Mouse (Mus musculus) neural tube, embryonic 11.5 days (tissue): Measurements from ENCODE around the gene Ngly1. TPM values are rescaled to one million over a fixed set of nuclear protein-coding genes. Genes with fewer than 3 reads are reported as not detected.
A peak's percentile ranks its signal among the peaks of the same experiment; 100 is the strongest.

ENCODE experiments used
- ATAC-seq: fragments of 200-750 bp; cut with Nextera tagmentation; 2 replicates; pipeline ENCODE4 v1.8.0; 2017; ENCODE audit warnings: moderate number of reproducible peaks, mild to moderate bottlenecking, moderate TSS enrichment, moderate library complexity; ENCODE audit not compliant: insufficient read depth, low FRiP score, low TSS enrichment
- DNase-seq: peaks from one replicate; pipeline ENCODE4 v3.0.0-alpha.2; 2015; ENCODE audit warnings: low spot score
- H3K27ac ChIP-seq: fragments of 300-500 bp; sonication (generic); 2 replicates; pipeline ENCODE4 v1.5.1; 2014; ENCODE audit warnings: low read depth, mild to moderate bottlenecking, low read length
- H3K27me3 ChIP-seq: fragments of 300-500 bp; sonication (generic); 2 replicates; pipeline ENCODE4 v1.6.1; 2014; ENCODE audit warnings: mild to moderate bottlenecking, low read length, mixed read lengths; ENCODE audit not compliant: control insufficient read depth, insufficient read depth
- H3K36me3 ChIP-seq: fragments of 300-500 bp; sonication (generic); 2 replicates; pipeline ENCODE4 v1.6.1; 2014; ENCODE audit warnings: mild to moderate bottlenecking, low read length, moderate library complexity, mixed read lengths; ENCODE audit not compliant: control insufficient read depth, insufficient read depth
- H3K4me1 ChIP-seq: fragments of 300-500 bp; sonication (generic); 2 replicates; pipeline ENCODE4 v1.6.1; 2014; ENCODE audit warnings: low read length, mixed read lengths; ENCODE audit not compliant: control insufficient read depth, insufficient read depth
- H3K4me2 ChIP-seq: fragments of 300-500 bp; sonication (generic); 2 replicates; pipeline ENCODE4 v1.6.1; 2014; ENCODE audit warnings: low read depth, mild to moderate bottlenecking, moderate library complexity
- H3K4me3 ChIP-seq: fragments of 300-500 bp; sonication (generic); 2 replicates; pipeline ENCODE4 v1.5.1; 2014; ENCODE audit warnings: low read depth, low read length
- H3K9ac ChIP-seq: fragments of 300-500 bp; sonication (generic); 2 replicates; pipeline ENCODE4 v1.6.1; 2014; ENCODE audit warnings: mild to moderate bottlenecking, low read length
- H3K9me3 ChIP-seq: fragments of 300-500 bp; sonication (generic); 2 replicates; pipeline ENCODE4 v1.6.1; 2016; ENCODE audit warnings: low read length; ENCODE audit not compliant: control insufficient read depth
- WGBS: fragments of 180-500 bp; shearing (Covaris S2); extraction: QIAGEN DNeasy Blood & Tissue Kit; methylation state at CpG from one replicate; pipeline ENCODE4 v1.1.7; 2014; 5-methylcytosine and 5-hydroxymethylcytosine counted together
- polyA plus RNA-seq: library from polyadenylated mRNA; unstranded; fragments of >200 nt; fragmentation: Nextera tagmentation; extraction: Ambion mirVana; gene quantifications from 2 replicates; pipeline ENCODE4 v1.2.1, GENCODE M21; 2014

Ngly1 gene
- polyA plus RNA-seq, 1 experiment from 2014 or later: 20.1 TPM

DNA sequence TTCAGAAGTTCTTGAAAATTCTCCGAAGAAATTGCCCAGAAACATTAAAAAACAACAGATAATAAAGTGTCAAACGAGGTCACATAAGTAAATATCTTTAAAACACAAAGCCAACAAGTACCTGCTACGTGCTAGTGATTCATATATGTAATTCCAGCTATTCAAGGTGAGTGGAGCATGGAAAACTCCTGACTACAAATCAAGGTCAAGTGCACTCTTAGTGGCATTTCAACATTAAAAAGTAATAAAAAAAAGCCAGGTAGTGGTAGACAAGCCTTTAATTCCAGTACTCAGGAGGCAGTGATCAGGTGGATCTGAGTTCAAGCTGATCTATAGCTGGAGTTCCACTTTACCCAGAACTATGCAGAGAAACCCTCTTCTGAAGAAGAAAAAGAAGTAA, 945 bp upstream of the Ngly1 start:
- Histone ChIP-seq H3K36me3 (no peaks in the 10 kb centered on the region), H3K4me2 (no peak overlapping the region), H3K4me1 (no peaks in the 10 kb centered on the region), H3K4me3 (no peak overlapping the region), H3K9ac (no peak overlapping the region), H3K27me3 (no peaks in the 10 kb centered on the region), H3K27ac (no peak overlapping the region), H3K9me3 (no peaks in the 10 kb centered on the region)
- ATAC-seq (no peak), DNase-seq (no peak)
- 70% methylated on average over 3 of the region's 3 CpGs for WGBS

DNA sequence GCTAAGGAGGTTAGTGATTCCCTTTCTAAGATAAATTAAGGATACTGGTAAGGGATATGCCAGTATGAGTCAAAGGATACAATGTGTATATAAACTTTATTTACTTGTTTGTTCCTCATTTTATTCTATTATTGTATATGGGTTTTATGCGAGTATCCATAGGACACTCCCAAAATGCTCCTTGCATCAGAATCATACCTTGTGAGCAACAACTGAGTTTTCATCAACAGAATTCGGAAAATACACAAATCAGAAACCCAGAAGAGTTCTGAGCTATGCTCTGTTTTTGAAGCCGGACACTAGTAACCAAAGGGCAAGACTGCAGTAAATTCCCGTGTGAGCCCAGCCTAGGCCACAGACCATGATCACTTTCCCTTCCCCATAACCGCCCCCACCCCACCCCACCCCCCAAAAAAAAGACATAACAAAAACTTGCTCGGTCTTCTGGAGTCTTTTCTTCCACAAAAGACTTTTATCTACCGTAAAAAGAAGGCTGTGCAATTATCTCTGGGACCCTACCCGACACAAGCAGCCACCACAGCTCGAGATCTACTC, 400 bp upstream of the Ngly1 start:
- peak overlapping the region; percentile 65 for H3K4me3 ChIP-seq
- no peaks in the 10 kb centered on the region for H3K36me3 ChIP-seq
- DNase-seq: no peak
- H3K9me3 ChIP-seq: no peaks in the 10 kb centered on the region
- peak; percentile 35 for ATAC-seq
- 0 out of 2 replicates have a peak overlapping the region, but pooled peaks have one; percentile 75 for H3K27ac ChIP-seq
- no peaks in the 10 kb centered on the region for H3K4me1 ChIP-seq
- 18% methylated on average over 9 of the region's 9 CpGs for WGBS
- peak overlapping the region; percentile 78 for H3K4me2 ChIP-seq
- H3K9ac ChIP-seq: peak overlapping the region; percentile 92
- no peaks in the 10 kb centered on the region for H3K27me3 ChIP-seq

DNA sequence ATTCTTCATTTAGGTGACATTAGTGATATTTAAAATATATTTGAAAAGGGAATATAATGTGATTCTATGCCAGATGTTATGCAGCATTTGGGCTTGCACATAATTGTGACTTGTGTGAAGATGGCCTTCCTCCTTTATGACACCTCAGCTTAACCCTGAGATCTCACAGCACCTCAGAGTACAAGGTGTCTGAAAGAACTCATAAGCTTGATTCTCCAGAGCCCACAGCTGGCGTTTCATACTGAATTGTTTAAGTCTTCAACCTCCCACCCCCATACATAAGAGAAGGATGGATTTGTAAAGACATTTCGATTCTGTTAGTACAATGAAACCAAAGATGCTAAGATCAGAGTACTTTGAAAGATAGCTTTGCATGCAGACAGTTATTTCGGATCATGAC, 1.0 kb downstream of the Ngly1 start:
- Histone ChIP-seq H3K9me3 (no peaks in the 10 kb centered on the region), H3K4me3 (peak overlapping the region; percentile 65), H3K27me3 (no peaks in the 10 kb centered on the region), H3K36me3 (no peaks in the 10 kb centered on the region), H3K4me2 (peak overlapping the region; percentile 78), H3K4me1 (no peaks in the 10 kb centered on the region), H3K9ac (no peak overlapping the region; the same call in 1 of the 2 replicates), H3K27ac (no peak overlapping the region)
- 70% methylated on average over 3 of the region's 3 CpGs for WGBS
- DNase-seq (no peak), ATAC-seq (no peak)

DNA sequence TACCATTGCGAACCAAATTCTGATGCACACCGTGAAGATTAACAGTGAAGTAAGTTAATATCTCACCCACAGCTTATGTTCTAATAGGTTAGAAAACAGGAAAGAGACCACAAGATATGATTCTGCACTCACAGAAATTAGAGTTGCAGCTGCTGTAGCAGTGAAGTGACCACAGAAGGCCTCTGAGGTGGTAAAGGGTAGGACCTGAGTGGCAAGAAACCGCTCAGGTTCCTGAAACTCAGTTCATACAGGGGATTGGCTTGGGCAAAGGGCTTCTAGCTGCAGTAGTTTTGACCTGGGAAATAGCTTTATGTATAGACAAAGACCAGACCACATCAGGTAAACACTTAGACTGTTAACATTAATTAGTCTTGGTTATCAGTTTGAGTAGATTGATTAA, 6.7 kb downstream of the Ngly1 start:
- DNase-seq (no peak), ATAC-seq (no peak)
- H3K4me2 ChIP-seq: no peak overlapping the region
- H3K27me3 ChIP-seq: no peaks in the 10 kb centered on the region
- 93% methylated on average over 3 of the region's 3 CpGs for WGBS
- no peak overlapping the region for H3K9ac ChIP-seq
- H3K27ac ChIP-seq: no peak overlapping the region
- H3K9me3 ChIP-seq: no peaks in the 10 kb centered on the region
- H3K4me1 ChIP-seq: no peaks in the 10 kb centered on the region
- H3K4me3 ChIP-seq: no peak overlapping the region
- no peaks in the 10 kb centered on the region for H3K36me3 ChIP-seq

DNA sequence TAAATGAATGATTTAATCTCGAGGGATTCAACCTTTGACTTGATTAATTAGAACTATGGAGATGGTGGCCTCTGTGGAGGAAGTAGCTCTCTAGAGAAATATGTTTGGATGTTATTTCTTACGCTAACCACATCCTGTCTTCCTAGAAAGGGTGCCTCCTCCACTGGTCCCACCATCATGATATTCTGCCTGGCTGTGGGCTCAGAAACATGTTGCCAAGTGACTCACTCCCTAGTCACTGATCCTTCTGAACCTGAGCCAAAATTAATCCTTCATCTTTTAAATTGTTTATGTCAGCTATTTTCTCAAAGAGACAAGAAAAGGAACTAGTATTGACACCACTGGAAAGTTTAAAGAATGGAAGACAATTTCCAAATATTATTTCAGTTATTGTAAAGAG, 7.1 kb downstream of the Ngly1 start:
- H3K4me1 ChIP-seq: no peaks in the 10 kb centered on the region
- no peaks in the 10 kb centered on the region for H3K27me3 ChIP-seq
- WGBS: 80% methylated on average over 2 of the region's 2 CpGs
- ATAC-seq (no peak), DNase-seq (no peak)
- no peak overlapping the region for H3K4me2 ChIP-seq
- H3K27ac ChIP-seq: no peak overlapping the region
- H3K9me3 ChIP-seq: no peaks in the 10 kb centered on the region
- no peaks in the 10 kb centered on the region for H3K36me3 ChIP-seq
- no peak overlapping the region for H3K4me3 ChIP-seq
- no peak overlapping the region for H3K9ac ChIP-seq

DNA sequence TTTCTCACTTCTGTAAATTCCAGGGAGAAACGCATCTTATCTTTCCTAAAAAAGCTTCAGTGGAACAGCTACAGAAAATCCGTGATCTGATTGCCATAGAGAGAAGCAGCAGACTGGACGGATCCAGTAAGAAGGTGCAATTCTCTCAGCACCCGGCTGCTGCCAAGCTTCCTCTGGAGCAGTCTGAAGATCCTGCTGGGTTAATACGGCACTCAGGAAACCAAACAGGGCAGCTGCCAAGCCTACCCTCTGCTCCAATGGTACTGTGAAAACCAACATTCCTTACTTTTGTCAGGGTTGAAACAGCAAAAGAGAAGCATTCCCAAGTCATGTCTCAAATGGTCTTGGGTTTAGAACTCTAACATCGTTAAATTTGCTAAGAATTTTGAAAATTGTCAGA, 11.5 kb downstream of the Ngly1 start:
- ATAC-seq (no peak), DNase-seq (no peak)
- no peak overlapping the region for H3K4me2 ChIP-seq
- 76% methylated on average over 6 of the region's 6 CpGs for WGBS
- no peaks in the 10 kb centered on the region for H3K4me1 ChIP-seq
- H3K36me3 ChIP-seq: no peaks in the 10 kb centered on the region
- no peaks in the 10 kb centered on the region for H3K9me3 ChIP-seq
- no peak overlapping the region for H3K27ac ChIP-seq
- no peak overlapping the region for H3K9ac ChIP-seq
- H3K27me3 ChIP-seq: no peaks in the 10 kb centered on the region
- H3K4me3 ChIP-seq: no peak overlapping the region

DNA sequence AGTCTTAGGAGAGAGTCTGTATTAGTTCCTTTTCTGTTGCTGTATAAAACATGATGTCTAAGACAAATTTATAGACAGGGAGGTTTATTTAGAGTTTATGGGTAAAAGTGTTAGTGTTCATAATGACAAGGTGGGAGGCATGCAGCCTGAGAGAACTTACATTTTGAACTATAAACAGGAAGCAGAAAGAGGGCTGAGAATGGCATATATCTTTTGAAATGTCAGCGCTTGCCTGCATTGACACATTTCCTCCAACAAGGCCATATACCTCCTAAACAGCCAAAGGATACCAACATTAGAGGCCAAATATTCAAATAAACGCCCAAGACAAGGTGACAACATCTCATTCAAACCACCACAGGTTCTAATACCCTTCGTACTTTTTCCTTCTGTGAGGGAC, 12.8 kb downstream of the Ngly1 start:
- no peaks in the 10 kb centered on the region for H3K9me3 ChIP-seq
- H3K9ac ChIP-seq: no peak overlapping the region
- no peaks in the 10 kb centered on the region for H3K27me3 ChIP-seq
- H3K4me2 ChIP-seq: no peak overlapping the region
- DNase-seq: no peak
- 85% methylated on average over 3 of the region's 3 CpGs for WGBS
- ATAC-seq: no peak
- no peak overlapping the region for H3K27ac ChIP-seq
- no peaks in the 10 kb centered on the region for H3K4me1 ChIP-seq
- H3K4me3 ChIP-seq: no peak overlapping the region
- no peaks in the 10 kb centered on the region for H3K36me3 ChIP-seq

DNA sequence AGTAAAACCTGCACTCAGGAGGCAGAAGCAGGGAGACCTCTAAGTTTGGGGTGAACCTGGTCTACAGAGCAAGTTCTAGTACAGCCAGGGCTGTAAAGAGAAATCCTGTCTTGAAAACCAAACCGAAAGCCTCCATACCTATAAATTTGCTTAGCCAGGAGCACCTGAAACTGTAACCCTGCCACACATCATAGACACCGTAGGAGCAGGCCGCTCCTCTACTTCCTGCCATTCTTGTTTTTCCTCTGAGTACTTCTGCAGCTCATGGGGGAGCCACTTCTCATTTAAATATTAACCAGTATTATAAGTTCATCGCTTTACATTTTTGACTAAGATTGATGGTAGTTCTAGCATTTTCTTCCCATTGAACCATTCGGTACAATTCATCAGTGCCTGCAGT, 17.9 kb downstream of the Ngly1 start:
- Histone ChIP-seq H3K27ac (no peak overlapping the region), H3K9me3 (no peaks in the 10 kb centered on the region), H3K4me3 (no peak overlapping the region), H3K27me3 (no peaks in the 10 kb centered on the region), H3K4me2 (no peak overlapping the region), H3K4me1 (no peaks in the 10 kb centered on the region), H3K36me3 (no peaks in the 10 kb centered on the region), H3K9ac (no peak overlapping the region)
- DNase-seq (no peak), ATAC-seq (no peak)
- 85% methylated on average over 5 of the region's 5 CpGs for WGBS

DNA sequence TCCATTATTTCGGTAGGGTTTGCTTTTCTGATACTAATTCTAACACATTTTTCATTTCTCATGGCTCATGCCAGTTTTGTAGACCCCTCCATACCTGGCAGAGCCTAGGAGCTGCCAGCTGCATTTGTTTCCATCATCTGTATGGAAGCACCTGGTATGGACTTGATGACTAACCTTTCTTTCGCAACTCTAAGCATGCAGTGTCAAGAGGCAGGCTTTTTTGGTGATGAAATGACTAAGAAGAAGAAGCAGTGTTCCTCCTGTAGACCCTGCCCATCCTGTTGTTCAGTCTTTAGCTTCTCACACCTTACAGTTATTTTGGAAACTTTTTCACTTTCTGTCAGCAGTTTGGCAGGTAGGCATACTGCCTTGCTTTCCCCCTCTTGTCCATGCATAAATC, 20.7 kb downstream of the Ngly1 start:
- no peak overlapping the region for H3K4me2 ChIP-seq
- ATAC-seq: no peak

More for the DNA sequence above, 20.7 kb downstream of the Ngly1 start:
- DNase-seq: no peak
- Histone ChIP-seq H3K36me3 (no peaks in the 10 kb centered on the region; the same call in 1 of the 2 replicates), H3K4me1 (no peaks in the 10 kb centered on the region), H3K27ac (no peak overlapping the region), H3K27me3 (no peaks in the 10 kb centered on the region), H3K4me3 (no peak overlapping the region), H3K9me3 (no peaks in the 10 kb centered on the region), H3K9ac (no peak overlapping the region)
- 88% methylated on average over 2 of the region's 2 CpGs for WGBS
